Mouse (Mus musculus): ENCODE data around the gene Arhgap18.

- TF ChIP-seq CTCF (IDR thresholded peaks at IDR 0.05; ENCODE audit: low read depth, low read length) (no peak), POLR2A (IDR thresholded peaks at IDR 0.05; ENCODE audit: borderline replicate concordance, low read depth, low read length) (no peak)
Measured at GRCm38 (mm10) chr10:26796432-26797286, 43.4 kb downstream of the Arhgap18 start.

Measured in bone marrow macrophage, adult 2 months (primary cell).